Mouse (Mus musculus): ENCODE data around the gene Srsf6. TPM values are rescaled to one million over a fixed set of nuclear protein-coding genes. Genes with fewer than 3 reads are reported as not detected.
A peak's percentile ranks its signal among the peaks of the same experiment; 100 is the strongest.

Srsf6 gene
- polyA plus RNA-seq, 3 experiments from 2014 or later: 24.3 to 51.6 (median 44.5) TPM

GRCm38 (mm10) chr2:162934421-162934820 is 3.1 kb downstream of the Srsf6 start:
- ATAC-seq: no peak

GRCm38 (mm10) chr2:162935700-162936099 is 4.4 kb downstream of the Srsf6 start:
- no peak for ATAC-seq

- no peak for ATAC-seq
Observed at GRCm38 (mm10) chr2:162939562-162939961, 8.2 kb downstream of the Srsf6 start.

- no peak for ATAC-seq
Observed at GRCm38 (mm10) chr2:162943148-162943846, 12.0 kb downstream of the Srsf6 start, which contains the start of gene L3mbtl1. Gene L3mbtl1 (plus strand): TSS chr2:162943472.

DNA sequence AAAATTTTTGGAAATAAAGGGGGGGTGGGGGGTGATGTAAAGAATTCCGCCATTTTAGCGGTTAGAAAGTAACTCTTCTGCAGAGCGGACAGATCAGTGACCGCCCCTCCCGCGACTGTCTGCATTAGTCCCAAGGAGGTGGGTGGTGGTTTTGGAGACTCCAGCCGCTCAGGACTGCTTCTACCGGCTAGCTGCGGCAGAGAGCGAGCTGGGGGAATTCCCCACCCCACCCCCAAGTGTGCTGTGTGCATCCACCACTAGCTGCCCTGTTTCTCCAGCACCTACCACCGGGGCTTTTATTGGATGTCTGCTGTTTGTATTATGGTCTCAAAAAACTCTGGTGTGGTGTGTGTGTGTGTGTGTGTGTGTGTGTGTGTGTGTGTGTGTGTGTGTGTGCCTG is 12.6 kb downstream of the Srsf6 start:
- ATAC-seq: peak; percentile 62

- no peak for ATAC-seq
Observed at GRCm38 (mm10) chr2:162946964-162947363, 15.6 kb downstream of the Srsf6 start.

GRCm38 (mm10) chr2:162947736-162948135 is 16.4 kb downstream of the Srsf6 start:
- no peak for ATAC-seq

- ATAC-seq: no peak
Observed at GRCm38 (mm10) chr2:162948221-162948620, 16.9 kb downstream of the Srsf6 start.

DNA sequence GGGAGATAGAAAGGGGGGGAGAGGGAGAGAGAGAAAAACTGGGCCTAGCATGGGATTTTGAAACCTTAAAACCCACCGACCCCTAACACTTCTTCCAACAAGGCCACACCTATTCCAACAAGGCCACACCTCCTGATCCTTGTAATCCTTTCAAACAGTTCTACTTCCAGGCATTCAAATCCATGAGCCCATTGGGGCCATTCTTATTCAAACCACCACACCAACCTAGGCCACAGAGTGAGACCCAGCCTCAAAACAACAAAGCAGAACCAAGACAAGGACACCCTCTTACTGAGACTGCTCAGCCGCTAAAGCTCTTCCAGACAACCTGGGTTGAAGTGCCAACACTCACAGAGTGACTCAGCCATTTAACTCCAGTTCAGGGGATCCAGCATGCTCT is 19.4 kb downstream of the Srsf6 start:
- no peak for ATAC-seq

DNA sequence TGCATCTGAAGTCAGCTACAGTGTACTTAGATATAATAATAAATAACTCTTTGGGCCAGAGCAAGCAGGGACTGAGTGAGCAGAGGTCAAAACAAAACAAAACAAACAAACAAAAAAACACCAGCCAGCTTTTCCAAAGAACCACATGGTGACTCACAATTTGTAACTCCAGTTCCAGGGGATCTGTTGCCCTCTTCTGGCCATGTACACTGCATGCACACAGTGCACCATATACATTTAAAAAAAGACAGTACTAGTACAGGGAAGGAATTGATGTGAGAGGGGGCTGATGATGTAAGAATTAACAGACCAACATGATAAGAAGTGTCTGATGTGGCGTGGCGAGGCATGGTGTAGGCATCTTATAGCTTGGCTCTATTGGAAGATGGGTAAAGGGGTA is 25.5 kb downstream of the Srsf6 start:
- no peak for ATAC-seq

DNA sequence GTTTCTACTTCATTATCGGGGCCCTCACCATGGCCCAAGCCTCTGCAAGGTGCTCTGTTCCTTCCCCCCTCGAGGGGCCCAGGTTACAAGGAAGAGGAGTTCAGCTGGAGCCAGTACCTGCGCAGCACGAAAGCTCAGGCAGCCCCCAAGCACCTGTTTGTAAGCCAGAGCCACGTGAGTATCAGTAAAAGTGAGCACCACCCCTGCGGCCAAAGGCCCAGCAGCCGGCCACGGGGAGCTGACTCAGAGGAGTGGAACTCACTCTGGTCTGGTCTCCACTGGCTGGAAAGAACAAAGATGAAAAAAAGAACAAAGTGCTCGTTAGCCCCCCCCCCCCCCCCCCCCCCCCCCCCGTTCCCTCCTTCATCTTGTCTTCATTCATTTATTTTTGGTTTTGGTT is 30.0 kb downstream of the Srsf6 start:
- no peak for ATAC-seq

DNA sequence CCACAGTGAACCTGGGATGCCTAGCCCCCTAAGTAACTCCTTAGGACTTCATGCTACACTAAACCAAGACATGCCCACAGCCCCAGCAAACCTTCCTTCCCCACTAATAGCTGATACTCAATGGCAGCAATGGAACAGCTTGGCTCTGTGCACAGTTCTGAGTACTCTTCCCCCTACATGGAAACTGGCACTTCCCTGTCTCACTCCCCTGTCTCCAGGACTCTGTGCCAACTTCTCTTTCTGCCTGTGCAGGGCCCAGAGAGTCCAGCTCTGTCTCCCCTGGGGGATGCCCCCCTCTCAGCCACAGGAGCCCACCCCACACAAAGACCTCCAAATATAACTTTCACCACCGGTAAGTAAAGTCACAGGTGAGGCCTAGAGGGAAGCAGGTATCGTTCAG is 35.4 kb downstream of the Srsf6 start:
- ATAC-seq: no peak

DNA sequence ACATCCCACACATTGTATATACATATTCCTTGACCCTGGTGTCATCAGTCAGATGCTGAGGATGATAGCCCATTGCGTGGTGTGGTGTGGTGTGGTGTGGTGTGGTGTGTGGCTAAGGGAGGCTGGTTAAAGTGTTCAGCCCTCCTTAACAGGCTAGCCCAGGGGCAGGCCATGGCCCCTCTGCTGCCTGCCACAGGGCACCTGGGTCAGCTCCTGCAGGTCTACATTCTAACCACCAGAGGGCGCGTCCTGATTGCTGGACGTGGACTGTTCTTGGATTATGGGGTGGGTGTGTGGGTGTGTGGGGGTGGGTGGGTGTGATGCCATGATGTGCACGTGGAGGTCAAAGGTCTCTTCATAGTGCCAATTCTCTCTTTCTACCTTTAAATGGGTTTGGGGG is 37.0 kb downstream of the Srsf6 start:
- no peak for ATAC-seq

DNA sequence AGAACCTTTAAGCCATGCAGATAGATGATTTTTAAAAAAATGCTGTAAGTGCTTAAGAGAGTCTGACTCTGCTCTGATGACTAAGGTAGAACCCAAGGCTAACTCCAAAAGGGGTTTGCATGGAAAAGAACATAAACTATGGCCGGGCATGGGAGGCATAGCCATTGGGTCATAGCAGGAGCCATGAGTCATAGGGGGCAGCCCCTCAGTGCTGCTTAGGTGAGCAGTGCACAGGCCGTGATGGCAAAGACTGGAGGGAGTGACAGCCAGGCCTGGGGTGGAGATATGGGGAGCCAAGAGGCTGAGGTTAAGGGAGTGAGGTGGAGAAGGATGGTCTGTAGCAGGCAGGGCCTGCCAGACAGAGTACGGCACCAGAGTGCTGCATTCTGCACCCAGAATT is 37.8 kb downstream of the Srsf6 start:
- ATAC-seq: no peak

GRCm38 (mm10) chr2:162970896-162971295 is 39.6 kb downstream of the Srsf6 start:
- no peak for ATAC-seq

GRCm38 (mm10) chr2:162972752-162973151 is 41.4 kb downstream of the Srsf6 start:
- ATAC-seq: no peak

- ATAC-seq: no peak
Observed at GRCm38 (mm10) chr2:162973206-162973605, 41.9 kb downstream of the Srsf6 start.

DNA sequence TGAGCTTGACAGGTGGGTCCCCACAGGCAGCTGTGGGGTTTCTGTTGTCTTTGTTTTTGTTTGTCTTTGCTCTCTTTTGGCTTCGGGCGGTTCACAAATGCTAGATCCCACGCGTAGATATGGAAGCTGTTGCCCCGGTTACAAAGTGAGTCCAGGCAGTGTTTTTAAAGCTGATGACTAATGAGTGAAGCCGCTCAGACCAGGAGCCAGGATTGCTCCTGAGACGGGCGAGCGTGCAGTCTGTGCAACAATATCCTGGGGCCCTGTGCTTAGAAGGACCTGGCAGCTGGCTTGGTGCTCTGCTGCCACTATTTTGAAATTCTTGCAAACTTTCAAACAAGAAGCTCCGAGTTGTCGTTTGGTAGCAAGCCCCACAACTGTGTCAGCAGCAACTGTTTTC is 42.3 kb downstream of the Srsf6 start:
- ATAC-seq: no peak

DNA sequence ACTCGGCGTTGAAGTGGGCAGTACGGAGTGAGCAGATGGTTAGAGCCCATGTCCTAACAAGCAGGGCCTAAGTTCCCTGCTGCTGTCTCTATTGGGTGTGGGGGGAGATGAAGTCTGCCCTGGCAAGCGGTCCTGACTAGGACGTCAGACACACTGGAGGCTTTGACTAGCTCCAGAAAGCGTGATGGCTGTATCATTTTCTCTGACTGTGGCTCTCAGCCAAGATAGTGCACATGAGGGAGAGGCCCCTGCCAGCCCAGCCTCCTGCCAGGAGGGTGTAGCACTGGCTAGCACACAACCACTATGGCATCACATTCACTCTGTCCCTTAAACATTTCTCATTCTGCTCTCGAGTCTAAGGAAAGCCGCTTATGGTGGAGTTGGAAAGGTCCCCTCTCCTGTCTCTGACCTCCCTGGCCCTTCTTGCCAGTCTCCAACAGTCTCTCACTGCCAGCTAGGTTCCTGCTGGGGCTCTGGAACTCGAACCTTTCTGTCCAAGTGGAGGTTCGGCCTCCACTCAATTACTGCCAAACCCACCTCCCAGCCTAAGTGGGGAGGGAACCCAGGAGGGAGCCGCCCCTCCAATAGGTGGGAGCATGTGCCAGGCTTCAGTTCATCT is 43.9 kb downstream of the Srsf6 start:
- no peak for ATAC-seq

DNA sequence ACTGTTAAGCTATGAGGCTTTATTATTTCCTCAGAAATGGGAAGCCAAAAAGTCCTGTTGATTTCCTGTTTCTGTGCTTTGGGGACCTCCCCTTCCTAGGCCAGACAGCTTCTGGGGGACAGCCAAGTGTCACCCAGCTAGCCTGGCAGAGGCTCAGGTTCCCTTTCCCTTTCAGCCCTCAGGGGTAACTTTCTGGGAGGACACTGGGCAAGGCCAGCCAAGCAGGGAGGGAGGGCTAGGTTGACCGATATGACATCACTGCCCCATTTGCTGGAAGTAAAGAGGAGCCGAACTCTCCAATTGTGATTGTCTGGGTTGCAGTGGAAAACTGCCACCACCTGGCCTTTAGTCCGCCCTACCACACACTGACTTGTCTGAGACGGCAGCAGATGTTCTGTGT is 44.7 kb downstream of the Srsf6 start:
- no peak for ATAC-seq

- ATAC-seq: no peak
Observed at GRCm38 (mm10) chr2:162984381-162984780, 53.1 kb downstream of the Srsf6 start.

DNA sequence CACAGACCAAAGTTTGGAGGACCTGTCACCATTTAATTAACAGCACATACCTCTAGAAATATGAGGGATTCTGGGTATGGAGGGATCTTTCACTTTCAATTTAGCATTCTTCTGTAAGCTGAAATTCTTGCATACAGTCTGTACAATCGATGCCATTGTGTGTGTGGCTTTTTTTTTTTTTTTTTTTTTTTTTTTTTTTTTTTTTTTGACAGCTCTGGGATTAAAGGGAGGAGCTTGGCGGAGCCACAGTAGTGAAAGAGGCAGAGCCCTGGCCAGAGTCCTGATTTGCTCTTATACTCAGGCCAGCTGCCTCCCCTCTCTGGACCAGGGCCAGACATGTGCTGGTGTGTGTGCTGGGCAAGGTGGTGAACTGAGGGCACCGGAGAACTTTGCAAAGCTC is 54.6 kb downstream of the Srsf6 start:
- ATAC-seq: no peak
